Mouse (Mus musculus) heart, adult 2 months (tissue): ENCODE data around the gene Entpd3. TPM values are rescaled to one million over a fixed set of nuclear protein-coding genes. Genes with fewer than 3 reads are reported as not detected.

Experiments
- DNase-seq, 2 experiments: peaks; one replicate each; pipeline ENCODE4 v3.0.0; 2021
- H3K27ac ChIP-seq: fragments of 200-600 bp; 2 replicates; pipeline ENCODE4 v1.8.1; 2022
- H3K27me3 ChIP-seq: fragments of 200-500 bp; 2 replicates; pipeline ENCODE4 v1.6.1; 2012; ENCODE audit warnings: mild to moderate bottlenecking, low read length, inconsistent platforms, mixed read lengths; ENCODE audit not compliant: control insufficient read depth, insufficient read depth
- H3K36me3 ChIP-seq: fragments of 200-500 bp; 2 replicates; pipeline ENCODE4 v1.6.1; 2012; ENCODE audit warnings: low read length, inconsistent platforms; ENCODE audit not compliant: control insufficient read depth, insufficient read depth
- H3K4me1 ChIP-seq: fragments of 200-500 bp; 2 replicates; pipeline ENCODE4 v1.6.1; 2011; ENCODE audit warnings: low read length; ENCODE audit not compliant: control insufficient read depth, insufficient read depth
- H3K4me3 ChIP-seq: fragments of 200-600 bp; 2 replicates; pipeline ENCODE4 v1.8.1; 2022
- H3K79me2 ChIP-seq: fragments of 200-500 bp; replicated peaks from 2 replicates; pipeline ENCODE4 v1.6.1; 2012; ENCODE audit warnings: mild to moderate bottlenecking, inconsistent platforms, low read length, moderate library complexity, mixed read lengths; ENCODE audit not compliant: control insufficient read depth, insufficient read depth
- H3K9ac ChIP-seq: fragments of 200-500 bp; 2 replicates; pipeline ENCODE4 v1.6.1; 2012; ENCODE audit warnings: low read depth, mild to moderate bottlenecking, control low read depth, inconsistent platforms, low read length, mixed read lengths
- CTCF ChIP-seq: fragments of 200-600 bp; IDR thresholded peaks from 2 replicates; pipeline ENCODE4 v1.8.1; 2022; ENCODE audit warnings: antibody characterized with exemption, mild to moderate bottlenecking, moderate library complexity
- EP300 ChIP-seq: fragments of 200-500 bp; IDR thresholded peaks from 2 replicates; pipeline ENCODE4 v1.6.1; 2011; ENCODE audit warnings: low read depth, low read length, control low read depth; ENCODE audit not compliant: insufficient read depth
- POLR2A ChIP-seq: fragments of 200-500 bp; IDR thresholded peaks from 2 replicates; pipeline ENCODE4 v1.6.1; 2011; ENCODE audit warnings: mild to moderate bottlenecking, low read depth, low read length, control low read depth; ENCODE audit not compliant: insufficient read depth
- WGBS: fragments of 180-500 bp; shearing (Covaris S2); methylation state at CpG from one replicate; pipeline ENCODE4 v1.1.7; 2018; 5-methylcytosine and 5-hydroxymethylcytosine counted together
- intact Hi-C: fragments of 180-260 bp; cut with DNase I; formaldehyde crosslinking; loops from one replicate; pipeline ENCODE4 v1.15.1; 2025
- polyA plus RNA-seq: library from polyadenylated mRNA; depleted of rRNA; stranded (reverse); fragments of >200 nt; gene quantifications from 2 replicates; pipeline ENCODE4 v1.2.3, GENCODE M21; 2012
- total RNA-seq, 2 experiments: library from RNA; stranded (reverse); gene quantifications; 2 replicates each; pipeline ENCODE4 v1.2.3; 2021

Gene Entpd3
- total and polyA plus RNA-seq, 3 experiments, result 0.07 to 0.23 TPM; not detected in 1

DNA sequence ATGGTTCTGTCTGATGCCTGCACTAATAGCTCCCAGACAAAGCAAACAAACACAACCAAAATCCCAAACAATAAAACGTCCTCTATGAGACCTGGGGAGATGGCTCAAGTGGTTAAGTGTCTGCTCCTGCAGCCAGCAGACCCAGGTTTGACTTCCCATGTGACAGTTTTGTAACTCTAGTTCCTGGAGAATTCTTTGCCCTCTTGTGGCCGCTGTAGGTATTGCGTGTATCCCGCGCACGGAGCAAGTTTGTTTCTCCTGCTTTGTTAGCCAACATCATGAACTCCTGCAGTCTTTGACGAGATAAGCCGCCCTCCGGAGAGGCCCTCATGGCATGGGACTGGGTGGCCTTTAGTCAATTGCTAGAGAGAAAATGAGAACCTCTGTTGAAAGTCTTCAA, 51.9 kb downstream of the Entpd3 start:
- DNase-seq, result peak; percentile 57 to 81
- Histone ChIP-seq H3K4me1 (no peaks in the 10 kb centered on the region), H3K27ac (no peak overlapping the region), H3K79me2 (no peaks in the 10 kb centered on the region), H3K27me3 (no peaks in the 10 kb centered on the region), H3K36me3 (no peaks in the 10 kb centered on the region), H3K9ac (no peak overlapping the region), H3K4me3 (no peak overlapping the region)
- intact Hi-C loops, result loop anchor here (1.0 kb wide), 1 partner anchor 89 kb away; no protein-coding TSS in a partner anchor
- TF ChIP-seq EP300 (no peak), CTCF (peak; percentile 92), POLR2A (no peak)
- 1% methylated on average over 9 of the region's 9 CpGs for WGBS

DNA sequence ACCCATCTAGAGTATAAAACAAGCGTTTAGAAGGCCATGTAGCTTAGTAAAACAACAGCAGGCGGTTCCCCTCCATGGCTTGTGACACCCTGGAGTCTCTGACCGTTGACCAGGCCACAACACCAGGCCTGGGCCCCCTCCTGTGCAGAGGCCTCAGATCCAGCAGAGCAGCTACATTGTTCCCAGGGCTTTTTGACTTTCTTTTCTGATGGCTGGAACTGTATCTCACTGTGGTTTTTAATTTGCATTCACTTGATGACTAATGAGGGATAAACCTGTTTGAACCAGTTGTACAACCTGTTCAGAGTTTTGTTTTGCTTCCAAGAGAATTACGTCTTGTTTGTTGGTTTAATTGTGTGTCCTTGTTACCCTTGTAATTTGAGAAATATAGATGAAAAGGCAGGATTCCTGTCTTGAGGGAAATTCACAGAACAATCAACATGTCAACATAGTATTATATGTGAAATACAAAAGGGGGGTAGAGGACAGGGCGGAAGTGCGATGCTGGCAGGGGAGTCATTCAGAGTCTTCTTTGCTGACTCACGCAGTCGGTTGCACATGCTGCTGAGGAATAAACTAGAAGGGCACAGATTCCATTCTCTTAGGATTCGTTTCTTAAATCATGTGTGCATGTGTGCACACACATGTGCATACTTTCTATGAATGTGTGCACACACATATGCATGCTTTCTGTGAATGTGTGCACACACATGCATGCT, 53.9 kb downstream of the Entpd3 start:
- H3K27ac ChIP-seq, result no peak overlapping the region
- H3K36me3 ChIP-seq, result no peaks in the 10 kb centered on the region
- intact Hi-C loops, result no loop called here
- H3K4me3 ChIP-seq, result no peak overlapping the region
- no peaks in the 10 kb centered on the region for H3K79me2 ChIP-seq
- H3K4me1 ChIP-seq, result no peaks in the 10 kb centered on the region
- WGBS, result 68% methylated on average over 9 of the region's 9 CpGs
- H3K27me3 ChIP-seq, result no peaks in the 10 kb centered on the region
- no peak for DNase-seq
- H3K9ac ChIP-seq, result no peak overlapping the region
- no peak for TF ChIP-seq EP300
- TF ChIP-seq POLR2A, result no peak
- TF ChIP-seq CTCF, result no peak

- WGBS, result 70% methylated on average over 6 of the region's 6 CpGs
These were observed 55.2 kb downstream of the Entpd3 start for GRCm38 (mm10) chr9:120594839-120595238.

GRCm38 (mm10) chr9:120595306-120595705, 55.7 kb downstream of the Entpd3 start:
- WGBS, result 77% methylated on average over 4 of the region's 4 CpGs
- no peak overlapping the region for H3K9ac ChIP-seq
- intact Hi-C loops, result no loop called here
- no peak for DNase-seq
- no peaks in the 10 kb centered on the region for H3K79me2 ChIP-seq
- H3K4me1 ChIP-seq, result no peaks in the 10 kb centered on the region
- no peak overlapping the region for H3K4me3 ChIP-seq
- TF ChIP-seq EP300 (no peak), CTCF (no peak), POLR2A (no peak)
- H3K27ac ChIP-seq, result no peak overlapping the region
- no peaks in the 10 kb centered on the region for H3K36me3 ChIP-seq
- no peaks in the 10 kb centered on the region for H3K27me3 ChIP-seq

More at GRCm38 (mm10) chr9:120594839-120595238, 55.2 kb downstream of the Entpd3 start:
- no peak overlapping the region for H3K27ac ChIP-seq
- TF ChIP-seq EP300, result no peak
- no peak overlapping the region for H3K9ac ChIP-seq
- no peaks in the 10 kb centered on the region for H3K36me3 ChIP-seq
- no peak for DNase-seq
- no peaks in the 10 kb centered on the region for H3K27me3 ChIP-seq
- no peaks in the 10 kb centered on the region for H3K4me1 ChIP-seq
- H3K79me2 ChIP-seq, result no peaks in the 10 kb centered on the region
- no peak overlapping the region for H3K4me3 ChIP-seq
- intact Hi-C loops, result no loop called here

DNA sequence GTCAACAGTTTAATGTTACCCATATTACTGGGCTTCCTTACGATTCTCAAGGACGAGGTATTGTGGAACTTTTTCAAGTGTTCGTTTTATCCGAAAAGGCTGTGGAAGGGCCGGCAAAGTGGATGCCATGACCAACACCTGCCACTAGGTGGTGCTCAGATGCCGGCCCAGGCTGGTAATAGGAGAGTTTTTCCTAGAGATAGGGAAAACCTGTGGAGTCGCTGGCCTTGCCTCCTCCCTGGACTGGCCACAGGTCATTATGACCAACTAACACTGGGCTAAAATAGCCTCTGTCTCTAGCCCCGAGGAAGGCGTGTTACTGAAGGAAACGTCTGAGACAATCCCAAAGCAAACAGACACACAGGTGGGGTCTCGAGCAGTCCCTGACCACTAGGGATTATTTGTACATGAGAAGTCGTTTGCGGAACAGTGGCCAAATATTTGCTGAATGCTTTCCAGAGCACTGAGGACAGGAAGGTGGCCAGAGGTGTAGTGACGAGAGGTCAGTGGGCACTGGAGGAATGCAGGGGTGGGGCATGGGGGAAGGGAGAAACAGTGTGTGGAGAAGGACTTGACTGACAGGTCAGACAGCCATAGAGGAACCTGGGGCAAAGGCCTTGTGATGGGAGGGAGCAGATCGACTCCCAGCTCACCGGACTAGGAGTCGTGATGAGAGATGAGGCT, 62.0 kb downstream of the Entpd3 start:
- Histone ChIP-seq H3K27me3 (no peaks in the 10 kb centered on the region), H3K9ac (no peak overlapping the region), H3K27ac (peak overlapping the region; percentile 41), H3K79me2 (no peaks in the 10 kb centered on the region), H3K36me3 (no peaks in the 10 kb centered on the region), H3K4me1 (peaks cover 6% of the 10 kb centered on the region), H3K4me3 (no peak overlapping the region)
- TF ChIP-seq POLR2A (no peak), CTCF (peak; percentile 100), EP300 (peak; percentile 80; the same call in 1 of the 2 replicates)
- 14% methylated on average over 17 of the region's 17 CpGs for WGBS
- DNase-seq, result peak; percentile 66 to 86
- intact Hi-C loops, result loop anchor here (1.0 to 10.0 kb wide), 10 partner anchors 90 to 641 kb away; no protein-coding TSS in a partner anchor
